8 mouse cellular contexts compared by ENCODE assay signal in genomic region chr14:57910501-57911068, GRCm38 (mm10). TPM values are rescaled to one million over a fixed set of nuclear protein-coding genes. Genes with fewer than 3 reads are reported as not detected.
DNase-seq lines count a peak whose midpoint lies in the region; ATAC-seq lines count a peak whose summit lies in the region.

No protein-coding gene starts in this region.

- DNase-seq in T-cell, adult 2 months (ENCODE audit: low spot score): peak; percentile 86
- peak; percentile 84 to 89 for DNase-seq in cerebellum, postnatal 25 days
- DNase-seq in frontal cortex, postnatal 25 days (ENCODE audit: low spot score in 2 of 2): peak; percentile 70 to 77
- DNase-seq in hindbrain, embryonic 14.5 days (ENCODE audit: low spot score): peak; percentile 86
- DNase-seq in left cerebral cortex, adult 11 months (ENCODE audit: low spot score): peak; percentile 77
- DNase-seq in lung, postnatal 4 days: peak; percentile 91 to 92
- DNase-seq in retina, postnatal 1 day: peak; percentile 91
- DNase-seq in thymus, postnatal 4 days: peak; percentile 89

- peak overlapping the region; percentile 20 for H3K4me3 ChIP-seq in hindbrain, embryonic 14.5 days (replicated peaks; ENCODE audit: low read length)

- H3K9me3 ChIP-seq in hindbrain, embryonic 14.5 days (ENCODE audit: control insufficient read depth, low read length): no peaks in the 10 kb centered on the region

- no peak overlapping the region; the same call in 1 of the 2 replicates for H3K27ac ChIP-seq in hindbrain, embryonic 14.5 days

- H3K27me3 ChIP-seq in hindbrain, embryonic 14.5 days (ENCODE audit: control insufficient read depth, insufficient read depth, low read length): no peaks in the 10 kb centered on the region

- H3K4me1 ChIP-seq in hindbrain, embryonic 14.5 days (replicated peaks; ENCODE audit: control insufficient read depth, insufficient read depth, low read length): no peaks in the 10 kb centered on the region

- ATAC-seq in hindbrain, embryonic 14.5 days (ENCODE audit: low FRiP score): peak; percentile 90

- peak overlapping the region; percentile 63 for H3K9ac ChIP-seq in hindbrain, embryonic 14.5 days

- peak overlapping the region; percentile 49 for H3K4me2 ChIP-seq in hindbrain, embryonic 14.5 days (replicated peaks)

- H3K36me3 ChIP-seq in hindbrain, embryonic 14.5 days (replicated peaks; ENCODE audit: control insufficient read depth, insufficient read depth): peaks cover 7% of the 10 kb centered on the region

- WGBS in hindbrain, embryonic 14.5 days: 21% methylated on average over 26 of the region's 26 CpGs

RNA-seq across cellular contexts. Expression of gene Zdhhc20, which starts 20.5 kb away (rescaled TPM):
- 36.5 and 36.8 TPM in 2 replicates for polyA plus RNA-seq in hindbrain, embryonic 14.5 days (2014; fragmentation: Nextera tagmentation; extraction: Ambion mirVana)
